Mouse (Mus musculus): ENCODE measurements around the gene Casp3.

GRCm38 (mm10) chr8:46626642-46627041, 9.6 kb downstream of the Casp3 start:
- TF ChIP-seq CTCF (IDR thresholded peaks at IDR 0.05) (no peak), EP300 (IDR thresholded peaks at IDR 0.05; ENCODE audit: insufficient read depth, low read depth, low read length) (no peak), POLR2A (IDR thresholded peaks at IDR 0.05; ENCODE audit: insufficient read depth, low read depth, low read length) (no peak)

Data from heart, adult 2 months (tissue).